Mouse (Mus musculus): Measurements from ENCODE around the gene Otulin. TPM values are rescaled to one million over a fixed set of nuclear protein-coding genes. Genes with fewer than 3 reads are reported as not detected.
A peak's percentile ranks its signal among the peaks of the same experiment; 100 is the strongest.

Otulin gene
- total RNA-seq, 2 experiments from 2014 or later = 25.4 to 27.0 TPM

- no peak for DNase-seq
- intact Hi-C loops (cut with DNase I) = loop anchor here (10.0 kb wide), 2 partner anchors 121 to 261 kb away; partner anchors contain the start of gene Ank
Measured at GRCm38 (mm10) chr15:27585466-27586092, 44.9 kb downstream of the Otulin start.

GRCm38 (mm10) chr15:27583620-27584019, 46.9 kb downstream of the Otulin start:
- DNase-seq = no peak
- intact Hi-C loops (cut with DNase I) = loop anchor here (10.0 kb wide), 2 partner anchors 119 to 259 kb away; partner anchors contain the start of gene Ank

GRCm38 (mm10) chr15:27583042-27583441, 47.5 kb downstream of the Otulin start:
- intact Hi-C loops (cut with DNase I) = loop anchor here (10.0 kb wide), 2 partner anchors 118 to 258 kb away; partner anchors contain the start of gene Ank
- DNase-seq = peak; percentile 39

GRCm38 (mm10) chr15:27582428-27582827, 48.1 kb downstream of the Otulin start:
- DNase-seq = no peak
- intact Hi-C loops (cut with DNase I) = loop anchor here (10.0 kb wide), 2 partner anchors 118 to 258 kb away; partner anchors contain the start of gene Ank

- intact Hi-C loops (cut with DNase I) = loop anchor here (10.0 kb wide), 2 partner anchors 117 to 257 kb away; partner anchors contain the start of gene Ank
- no peak for DNase-seq
Measured at GRCm38 (mm10) chr15:27581640-27582039, 48.9 kb downstream of the Otulin start.

- intact Hi-C loops (cut with DNase I) = loop anchor here (10.0 kb wide), 2 partner anchors 116 to 256 kb away; partner anchors contain the start of gene Ank
- DNase-seq = no peak
Measured at GRCm38 (mm10) chr15:27580771-27581170, 49.7 kb downstream of the Otulin start.

GRCm38 (mm10) chr15:27579853-27580252, 50.6 kb downstream of the Otulin start:
- DNase-seq = no peak
- intact Hi-C loops (cut with DNase I) = loop anchor here (10.0 kb wide), 3 partner anchors 95 to 255 kb away; partner anchors contain the start of gene Ank

GRCm38 (mm10) chr15:27578918-27579317, 51.6 kb downstream of the Otulin start:
- DNase-seq = no peak
- intact Hi-C loops (cut with DNase I) = loop anchor here (10.0 kb wide), 1 partner anchor 94 kb away; no protein-coding TSS in a partner anchor

GRCm38 (mm10) chr15:27577915-27578780, 52.3 kb downstream of the Otulin start:
- no peak for DNase-seq
- intact Hi-C loops (cut with DNase I) = loop anchor here (10.0 kb wide), 1 partner anchor 93 kb away; no protein-coding TSS in a partner anchor

- no peak for DNase-seq
- intact Hi-C loops (cut with DNase I) = loop anchor here (10.0 kb wide), 1 partner anchor 92 kb away; no protein-coding TSS in a partner anchor
Measured at GRCm38 (mm10) chr15:27576886-27577285, 53.6 kb downstream of the Otulin start.

- intact Hi-C loops (cut with DNase I) = loop anchor here (10.0 kb wide), 1 partner anchor 91 kb away; no protein-coding TSS in a partner anchor
Measured at GRCm38 (mm10) chr15:27575932-27576331, 54.6 kb downstream of the Otulin start.

GRCm38 (mm10) chr15:27574992-27575781, 55.3 kb downstream of the Otulin start:
- intact Hi-C loops (cut with DNase I) = loop anchor here (10.0 kb wide), 1 partner anchor 90 kb away; no protein-coding TSS in a partner anchor
- peak; percentile 43 for DNase-seq

More at GRCm38 (mm10) chr15:27575932-27576331, 54.6 kb downstream of the Otulin start:
- DNase-seq = peak; percentile 21

- DNase-seq = peak; percentile 29
- intact Hi-C loops (cut with DNase I) = loop anchor here (10.0 kb wide), 1 partner anchor 86 kb away; no protein-coding TSS in a partner anchor
Measured at GRCm38 (mm10) chr15:27571179-27571578, 59.3 kb downstream of the Otulin start.

- intact Hi-C loops (cut with DNase I) = loop anchor here (10.0 kb wide), 1 partner anchor 86 kb away; no protein-coding TSS in a partner anchor
- no peak for DNase-seq
Measured at GRCm38 (mm10) chr15:27570385-27570784, 60.1 kb downstream of the Otulin start.

GRCm38 (mm10) chr15:27569924-27570323, 60.6 kb downstream of the Otulin start:
- intact Hi-C loops (cut with DNase I) = loop anchor here (10.0 kb wide), 1 partner anchor 85 kb away; no protein-coding TSS in a partner anchor
- DNase-seq = no peak

GRCm38 (mm10) chr15:27568371-27568770, 62.1 kb downstream of the Otulin start:
- no peak for DNase-seq
- intact Hi-C loops (cut with DNase I) = no loop called here

- intact Hi-C loops (cut with DNase I) = no loop called here
- peak; percentile 17 for DNase-seq
Measured at GRCm38 (mm10) chr15:27567356-27567755, 63.1 kb downstream of the Otulin start.

GRCm38 (mm10) chr15:27565626-27566185, 64.8 kb downstream of the Otulin start:
- intact Hi-C loops (cut with DNase I) = no loop called here
- DNase-seq = no peak

All from left cerebral cortex, postnatal 4 days (tissue).